Comparison of ENCODE assay signal across 7 mouse cellular contexts in genomic region chr7:97747787-97748497, GRCm38 (mm10). TPM values are rescaled to one million over a fixed set of nuclear protein-coding genes. Genes with fewer than 3 reads are reported as not detected.
DNase-seq lines count a peak whose midpoint lies in the region; ATAC-seq and TF ChIP-seq lines count a peak whose summit lies in the region.

No protein-coding gene starts in this region.

- peak; percentile 89 for DNase-seq in adrenal gland, adult 2 months
- DNase-seq in embryonic facial prominence, embryonic 10.5 days (ENCODE audit: low spot score): peak; percentile 84
- DNase-seq in left cerebral cortex, postnatal 4 days: peak; percentile 81
- DNase-seq in midbrain, embryonic 11.5 days (ENCODE audit: low spot score, missing footprints): peak; percentile 96
- DNase-seq in skeletal muscle tissue, adult 2 months (ENCODE audit: low read depth, low spot score): peak; percentile 80

- peaks cover 24% of the 10 kb centered on the region for H3K4me1 ChIP-seq in embryonic facial prominence, embryonic 10.5 days
- H3K4me1 ChIP-seq in intestine, postnatal 0 days (replicated peaks; ENCODE audit: control insufficient read depth, insufficient read depth, low read length): no peaks in the 10 kb centered on the region
- H3K4me1 ChIP-seq in midbrain, embryonic 11.5 days (ENCODE audit: control insufficient read depth, insufficient read depth, low read length): peaks cover 4% of the 10 kb centered on the region; the same call in 1 of the 2 replicates

- H3K36me3 ChIP-seq in embryonic facial prominence, embryonic 10.5 days (replicated peaks): no peaks in the 10 kb centered on the region
- no peaks in the 10 kb centered on the region for H3K36me3 ChIP-seq in intestine, postnatal 0 days (ENCODE audit: control insufficient read depth, insufficient read depth)
- H3K36me3 ChIP-seq in midbrain, embryonic 11.5 days (ENCODE audit: control insufficient read depth, insufficient read depth, low read length): no peaks in the 10 kb centered on the region

- H3K4me3 ChIP-seq in embryonic facial prominence, embryonic 10.5 days: 0 out of 2 replicates have a peak overlapping the region, but pooled peaks have one; percentile 23
- no peak overlapping the region for H3K4me3 ChIP-seq in intestine, postnatal 0 days (ENCODE audit: low read depth, low read length)
- H3K4me3 ChIP-seq in midbrain, embryonic 11.5 days (ENCODE audit: low read depth, low read length): no peak overlapping the region

- WGBS in embryonic facial prominence, embryonic 10.5 days: 27% methylated on average over 28 of the region's 28 CpGs
- WGBS in intestine, postnatal 0 days: 25% methylated on average over 28 of the region's 28 CpGs
- WGBS in midbrain, embryonic 11.5 days: 26% methylated on average over 28 of the region's 28 CpGs

- peak; percentile 97 for TF ChIP-seq CTCF in intestine, postnatal 0 days (IDR thresholded peaks at IDR 0.05; ENCODE audit: low read depth)

- peak overlapping the region; percentile 77 for H3K27ac ChIP-seq in embryonic facial prominence, embryonic 10.5 days (replicated peaks)
- H3K27ac ChIP-seq in intestine, postnatal 0 days (ENCODE audit: low read depth, low read length): peak overlapping the region; percentile 68; the same call in 1 of the 2 replicates
- H3K27ac ChIP-seq in midbrain, embryonic 11.5 days (ENCODE audit: low read depth, low read length): no peak overlapping the region

- no peaks in the 10 kb centered on the region for H3K9me3 ChIP-seq in embryonic facial prominence, embryonic 10.5 days
- H3K9me3 ChIP-seq in intestine, postnatal 0 days (ENCODE audit: control insufficient read depth): no peaks in the 10 kb centered on the region
- H3K9me3 ChIP-seq in midbrain, embryonic 11.5 days (ENCODE audit: control insufficient read depth, low read length): no peaks in the 10 kb centered on the region

- H3K4me2 ChIP-seq in intestine, postnatal 0 days (replicated peaks; ENCODE audit: low read depth): peak overlapping the region; percentile 60
- no peak overlapping the region for H3K4me2 ChIP-seq in midbrain, embryonic 11.5 days

- ATAC-seq in granulocyte monocyte progenitor cell, adult 5-6 weeks (replicated peaks; ENCODE audit: poor library complexity, severe bottlenecking): peak; percentile 61
- peak; percentile 66 for ATAC-seq in intestine, postnatal 0 days
- peak; percentile 66 for ATAC-seq in midbrain, embryonic 11.5 days (ENCODE audit: low FRiP score)

- no peak overlapping the region for H3K9ac ChIP-seq in intestine, postnatal 0 days (ENCODE audit: low read depth, low read length)
- no peak overlapping the region for H3K9ac ChIP-seq in midbrain, embryonic 11.5 days (ENCODE audit: low read length)

- intact Hi-C loops in left cerebral cortex, postnatal 4 days (cut with DNase I): loop anchor here (1.0 to 10.0 kb wide), 2 partner anchors 229 to 377 kb away; no protein-coding TSS in a partner anchor

- no peaks in the 10 kb centered on the region for H3K27me3 ChIP-seq in embryonic facial prominence, embryonic 10.5 days (replicated peaks; ENCODE audit: low read depth, poor library complexity, severe bottlenecking)
- H3K27me3 ChIP-seq in intestine, postnatal 0 days (replicated peaks; ENCODE audit: control insufficient read depth, insufficient read depth, low read length): no peaks in the 10 kb centered on the region
- no peaks in the 10 kb centered on the region for H3K27me3 ChIP-seq in midbrain, embryonic 11.5 days (ENCODE audit: control insufficient read depth, insufficient read depth, low read length)

RNA-seq across cellular contexts. Expression of gene Aqp11, which starts 9.9 kb away (rescaled TPM):
- total RNA-seq in adrenal gland, adult 2 months (2021): 1 to 10 TPM; 2.8 to 5.3 TPM
- 5.5 and 8.1 TPM in 2 replicates for polyA plus RNA-seq in adrenal gland, adult 2 months (2012; rRNA removed)
- 3.2 and 4.0 TPM in 2 replicates for polyA plus RNA-seq in embryonic facial prominence, embryonic 10.5 days (2016; fragmentation: Nextera tagmentation; extraction: Ambion mirVana)
- 1.1 and 1.5 TPM in 2 replicates for total RNA-seq in granulocyte monocyte progenitor cell, adult 5-6 weeks (2014; fragmentation: Nextera tagmentation)
- 0.36 and 4.4 TPM in 2 replicates for total RNA-seq in granulocyte monocyte progenitor cell, adult 5-6 weeks (2017)
- 167 and 184 TPM in 2 replicates for polyA plus RNA-seq in intestine, postnatal 0 days (2015; fragmentation: Nextera tagmentation; extraction: Ambion mirVana)
- 10 to 100 TPM; 15.5 to 18.0 TPM for total RNA-seq in left cerebral cortex, postnatal 4 days (2021)
- polyA plus RNA-seq in midbrain, embryonic 11.5 days (2014; fragmentation: Nextera tagmentation; extraction: Ambion mirVana): 4.1 and 5.7 TPM in 2 replicates

RNA-seq across cellular contexts. Expression of gene Pak1, which starts 40.4 kb away (rescaled TPM):
- 10 to 100 TPM; 20.5 to 32.2 TPM for total RNA-seq in adrenal gland, adult 2 months (2021)
- polyA plus RNA-seq in adrenal gland, adult 2 months (2012; rRNA removed): 19.8 and 21.4 TPM in 2 replicates
- polyA plus RNA-seq in embryonic facial prominence, embryonic 10.5 days (2016; fragmentation: Nextera tagmentation; extraction: Ambion mirVana): 43.6 and 44.2 TPM in 2 replicates
- 36.4 and 44.3 TPM in 2 replicates for total RNA-seq in granulocyte monocyte progenitor cell, adult 5-6 weeks (2014; fragmentation: Nextera tagmentation)
- total RNA-seq in granulocyte monocyte progenitor cell, adult 5-6 weeks (2017): 52.5 and 56.6 TPM in 2 replicates
- polyA plus RNA-seq in intestine, postnatal 0 days (2015; fragmentation: Nextera tagmentation; extraction: Ambion mirVana): 28.8 and 32.9 TPM in 2 replicates
- 100 to 1,000 TPM; 162 to 172 TPM for total RNA-seq in left cerebral cortex, postnatal 4 days (2021)
- 120 and 125 TPM in 2 replicates for polyA plus RNA-seq in midbrain, embryonic 11.5 days (2014; fragmentation: Nextera tagmentation; extraction: Ambion mirVana)

RNA-seq across cellular contexts. Expression of gene Clns1a, which starts 51.5 kb away (rescaled TPM):
- total RNA-seq in adrenal gland, adult 2 months (2021): 10 to 100 TPM; 43.5 to 67.2 TPM
- polyA plus RNA-seq in adrenal gland, adult 2 months (2012; rRNA removed): 36.4 and 45.4 TPM in 2 replicates
- 296 and 321 TPM in 2 replicates for polyA plus RNA-seq in embryonic facial prominence, embryonic 10.5 days (2016; fragmentation: Nextera tagmentation; extraction: Ambion mirVana)
- total RNA-seq in granulocyte monocyte progenitor cell, adult 5-6 weeks (2014; fragmentation: Nextera tagmentation): 124 and 134 TPM in 2 replicates
- total RNA-seq in granulocyte monocyte progenitor cell, adult 5-6 weeks (2017): 153 and 162 TPM in 2 replicates
- polyA plus RNA-seq in intestine, postnatal 0 days (2015; fragmentation: Nextera tagmentation; extraction: Ambion mirVana): 60.9 and 65.2 TPM in 2 replicates
- 10 to 100 TPM; 80.1 to 81.3 TPM for total RNA-seq in left cerebral cortex, postnatal 4 days (2021)
- polyA plus RNA-seq in midbrain, embryonic 11.5 days (2014; fragmentation: Nextera tagmentation; extraction: Ambion mirVana): 250 and 260 TPM in 2 replicates

Comparison
In these comparisons a context has a peak if more than half of its experiments do, and no peak if none do; other contexts are left out.
1. RNA of gene Aqp11, which starts 9.9 kb away (polyA plus RNA-seq): 167 to 184 TPM in intestine, postnatal 0 days; 4.1 to 5.7 TPM in midbrain, embryonic 11.5 days, 5.5 to 8.1 TPM in adrenal gland, adult 2 months and 3.2 to 4.0 TPM in embryonic facial prominence, embryonic 10.5 days; every median in the first group is over 10 times any median in the second.
2. Peak in every context shown above with its lines, with median percentiles within 50 percentile points of each other: DNase-seq and ATAC-seq.